Comparison of ENCODE assay signal across 9 mouse cellular contexts in the genomic region with DNA sequence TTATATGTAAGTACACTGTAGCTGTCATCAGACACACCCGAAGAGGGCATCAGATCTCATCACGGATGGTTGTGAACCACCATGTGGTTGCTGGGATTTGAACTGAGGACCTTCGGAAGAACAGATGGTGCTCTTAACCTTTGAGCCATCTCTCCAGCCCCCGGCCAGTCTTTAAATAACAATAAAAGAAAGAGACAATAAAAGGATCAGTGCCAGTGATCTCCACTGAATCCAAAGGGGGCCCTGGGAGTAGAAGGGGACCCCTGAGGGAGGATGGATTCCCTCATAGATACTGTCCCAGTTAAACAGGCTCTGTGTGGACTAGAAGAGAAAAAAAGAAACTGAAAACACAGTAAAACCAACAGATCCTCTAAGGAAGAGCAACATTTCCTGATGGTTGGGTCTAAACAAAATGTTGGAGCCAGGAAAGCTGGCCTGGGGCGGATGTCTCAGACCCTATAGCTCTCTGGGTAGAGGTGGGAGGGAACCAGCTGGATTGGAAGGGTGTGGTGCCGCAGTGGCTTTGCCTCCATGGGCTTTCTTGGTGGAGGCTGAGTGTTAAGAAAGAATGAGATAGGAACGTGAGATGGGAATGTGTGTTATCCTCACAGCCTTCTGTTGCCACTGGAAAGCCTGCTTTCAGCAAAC. TPM values are rescaled to one million over a fixed set of nuclear protein-coding genes. Genes with fewer than 3 reads are reported as not detected.
DNase-seq lines count a peak whose midpoint lies in the region; ATAC-seq and TF ChIP-seq lines count a peak whose summit lies in the region.
"Had no signal": no experiment of that assay in that cellular context is flagged by ENCODE, and none has a peak within 500 bp of the region (broad histone marks: within the 10 kb centered on the region; RNA-seq: fewer than 3 reads in every experiment).

No protein-coding gene starts in this region.

- no peak overlapping the region for H3K9ac ChIP-seq in heart, embryonic 14.5 days (ENCODE audit: low read length)
- H3K9ac ChIP-seq in stomach, embryonic 15.5 days = no peak overlapping the region
- H3K9ac ChIP-seq in stomach, postnatal 0 days (ENCODE audit: low read length) = no peak overlapping the region
- H3K9ac ChIP-seq in hindbrain, embryonic 16.5 days (ENCODE audit: low read depth, low read length) = no peak overlapping the region

- DNase-seq in heart, postnatal 10 days = no peak
- no peak for DNase-seq in stomach, postnatal 0 days (ENCODE audit: low spot score)
- DNase-seq in right cerebral cortex, adult 2 months (ENCODE audit: low spot score in 2 of 2) = no peak
- no peak for DNase-seq in cerebellum, adult 18-20 months
- no peak for DNase-seq in kidney, postnatal 4 days
- DNase-seq: adrenal gland, postnatal 25 days had no signal

- no peaks in the 10 kb centered on the region for H3K9me3 ChIP-seq in heart, embryonic 14.5 days (ENCODE audit: control insufficient read depth, low read length)
- H3K9me3 ChIP-seq in stomach, embryonic 15.5 days = no peaks in the 10 kb centered on the region
- no peaks in the 10 kb centered on the region for H3K9me3 ChIP-seq in stomach, postnatal 0 days (ENCODE audit: control insufficient read depth, low read length)
- H3K9me3 ChIP-seq in hindbrain, embryonic 16.5 days (ENCODE audit: control insufficient read depth, low read length) = no peaks in the 10 kb centered on the region

- 46% methylated on average over 7 of the region's 7 CpGs for WGBS in heart, embryonic 14.5 days
- WGBS in stomach, embryonic 15.5 days = 57% methylated on average over 7 of the region's 7 CpGs
- WGBS in stomach, postnatal 0 days = 47% methylated on average over 7 of the region's 7 CpGs
- WGBS in hindbrain, embryonic 16.5 days = 17% methylated on average over 7 of the region's 7 CpGs

- H3K4me2 ChIP-seq in heart, embryonic 14.5 days (ENCODE audit: low read length) = peak overlapping the region; percentile 86
- H3K4me2 ChIP-seq in stomach, embryonic 15.5 days = no peak overlapping the region
- H3K4me2 ChIP-seq in stomach, postnatal 0 days (replicated peaks; ENCODE audit: low read depth) = no peak overlapping the region
- H3K4me2 ChIP-seq in hindbrain, embryonic 16.5 days (ENCODE audit: low read length) = peak overlapping the region; percentile 92

- H3K36me3 ChIP-seq in heart, embryonic 14.5 days (ENCODE audit: control insufficient read depth, insufficient read depth, low read length) = no peaks in the 10 kb centered on the region
- H3K36me3 ChIP-seq in stomach, embryonic 15.5 days = no peaks in the 10 kb centered on the region
- no peaks in the 10 kb centered on the region for H3K36me3 ChIP-seq in stomach, postnatal 0 days (ENCODE audit: control insufficient read depth, insufficient read depth, low read length)
- no peaks in the 10 kb centered on the region for H3K36me3 ChIP-seq in hindbrain, embryonic 16.5 days (ENCODE audit: control insufficient read depth, insufficient read depth, low read length)

- no peak for TF ChIP-seq CTCF in stomach, postnatal 0 days (IDR thresholded peaks at IDR 0.05; ENCODE audit: low read depth)

- H3K27me3 ChIP-seq in heart, embryonic 14.5 days (ENCODE audit: control insufficient read depth, insufficient read depth, low read length) = no peaks in the 10 kb centered on the region
- no peaks in the 10 kb centered on the region for H3K27me3 ChIP-seq in stomach, embryonic 15.5 days (replicated peaks)
- H3K27me3 ChIP-seq in stomach, postnatal 0 days (ENCODE audit: control insufficient read depth, insufficient read depth, low read length) = no peaks in the 10 kb centered on the region
- H3K27me3 ChIP-seq in hindbrain, embryonic 16.5 days (replicated peaks; ENCODE audit: control insufficient read depth, insufficient read depth, low read length) = no peaks in the 10 kb centered on the region

- 0 out of 4 replicates have a peak overlapping the region, but pooled peaks of 1 of the 2 experiments have one; percentile 86 for H3K4me3 ChIP-seq in heart, embryonic 14.5 days (ENCODE audit: control insufficient read depth in 1 of 2, insufficient read depth in 1 of 2, low read depth in 1 of 2, low read length in 2 of 2)
- no peak overlapping the region for H3K4me3 ChIP-seq in stomach, embryonic 15.5 days (replicated peaks)
- no peak overlapping the region for H3K4me3 ChIP-seq in stomach, postnatal 0 days (ENCODE audit: low read depth, low read length)
- no peak overlapping the region for H3K4me3 ChIP-seq in hindbrain, embryonic 16.5 days (ENCODE audit: low read length)

- no peak for TF ChIP-seq EP300 in stomach, postnatal 0 days (optimal IDR thresholded peaks at IDR 0.05)

- intact Hi-C loops in heart, postnatal 10 days (cut with DNase I) = no loop called here

- H3K27ac ChIP-seq in heart, embryonic 14.5 days (replicated peaks in 1 of 2; ENCODE audit: control insufficient read depth in 1 of 2, insufficient read depth in 1 of 2, low read depth in 2 of 2, low read length in 2 of 2) = peak overlapping the region in 1 of 2 experiments; percentile 24; a peak in 3 of 4 replicates
- H3K27ac ChIP-seq in stomach, embryonic 15.5 days = peak overlapping the region; percentile 9; the same call in 1 of the 2 replicates
- no peak overlapping the region for H3K27ac ChIP-seq in stomach, postnatal 0 days (replicated peaks)
- no peak overlapping the region for H3K27ac ChIP-seq in hindbrain, embryonic 16.5 days (ENCODE audit: low read depth, low read length)

- peaks cover 37 to 67% of the 10 kb centered on the region in 2 experiments for H3K4me1 ChIP-seq in heart, embryonic 14.5 days (ENCODE audit: control insufficient read depth in 2 of 2, insufficient read depth in 2 of 2, low read length in 2 of 2)
- peaks cover 50% of the 10 kb centered on the region for H3K4me1 ChIP-seq in stomach, embryonic 15.5 days
- 0 out of 2 replicates have a peak, but pooled peaks cover 7% of the 10 kb centered on the region for H3K4me1 ChIP-seq in stomach, postnatal 0 days (replicated peaks; ENCODE audit: control insufficient read depth, insufficient read depth)
- H3K4me1 ChIP-seq in hindbrain, embryonic 16.5 days (ENCODE audit: control insufficient read depth, insufficient read depth, low read depth, low read length) = peaks cover 46% of the 10 kb centered on the region

- no peak for ATAC-seq in heart, embryonic 14.5 days (ENCODE audit: insufficient number of reproducible peaks, insufficient read depth, low FRiP score, low read depth)
- ATAC-seq in stomach, embryonic 15.5 days (ENCODE audit: insufficient read depth, low FRiP score, low read depth) = no peak
- no peak for ATAC-seq in stomach, postnatal 0 days (ENCODE audit: low FRiP score, low TSS enrichment)
- ATAC-seq in hindbrain, embryonic 16.5 days = no peak

RNA-seq across cellular contexts. Expression of a gene that starts 4.1 kb away (rescaled TPM):
- 358 and 372 TPM in 2 replicates for polyA plus RNA-seq in heart, embryonic 14.5 days (2014; fragmentation: Nextera tagmentation; extraction: Ambion mirVana)
- total RNA-seq in heart, postnatal 10 days (2021) = 100 to 1,000 TPM; 115 to 117 TPM
- polyA plus RNA-seq in stomach, embryonic 15.5 days (2015; fragmentation: Nextera tagmentation; extraction: Ambion mirVana) = 522 and 525 TPM in 2 replicates
- 280 and 301 TPM in 2 replicates for polyA plus RNA-seq in stomach, postnatal 0 days (2015; fragmentation: Nextera tagmentation; extraction: Ambion mirVana)
- 395 and 417 TPM in 2 replicates for polyA plus RNA-seq in hindbrain, embryonic 16.5 days (2015; fragmentation: Nextera tagmentation; extraction: Ambion mirVana)

Comparison
In these comparisons a context has a peak if more than half of its experiments do, and no peak if none do; other contexts are left out.
1. H3K4me2 ChIP-seq: peak in heart, embryonic 14.5 days (single experiment) and hindbrain, embryonic 16.5 days (single experiment); none in stomach, embryonic 15.5 days (single experiment) and stomach, postnatal 0 days (single experiment).